Mouse (Mus musculus) ES-Bruce4 (cell line): ENCODE results near the gene Clba1.

Source experiments
- CTCF ChIP-seq: IDR thresholded peaks from one replicate; pipeline ENCODE4 v1.8.1; 2011; ENCODE audit warnings: low read depth, low read length
- EP300 ChIP-seq: IDR thresholded peaks from 2 replicates; pipeline ENCODE4 v1.6.1; 2011; ENCODE audit warnings: low read depth, low read length; ENCODE audit not compliant: insufficient read depth
- POLR2A ChIP-seq: IDR thresholded peaks from one replicate; pipeline ENCODE4 v1.8.1; 2011; ENCODE audit warnings: low read length; ENCODE audit not compliant: insufficient read depth

DNA sequence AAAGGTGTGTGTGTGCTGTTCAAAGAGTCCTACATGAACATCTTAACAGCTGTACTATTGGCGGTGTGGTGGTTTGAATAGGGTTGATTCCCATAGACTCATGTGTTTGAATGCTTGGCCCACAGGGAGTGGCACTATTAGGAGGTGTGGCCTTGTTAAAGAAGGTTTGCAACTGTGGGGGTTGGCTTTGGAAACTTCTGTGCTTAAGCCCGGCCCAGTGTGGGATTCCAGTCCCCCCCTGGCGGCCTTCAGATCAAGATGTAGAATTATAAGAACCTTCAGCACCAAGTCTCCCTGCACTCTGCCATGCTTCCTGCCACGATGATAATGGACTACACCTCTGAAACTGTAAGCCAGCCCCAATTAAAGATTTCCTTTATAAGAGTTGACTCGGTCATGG, 23.7 kb downstream of the Clba1 start:
- TF ChIP-seq POLR2A (no peak), CTCF (no peak), EP300 (no peak)
